In genomic region chr5:8947423-8948110, GRCm38 (mm10) we compare ENCODE assay signal across 22 mouse cellular contexts. TPM values are rescaled to one million over a fixed set of nuclear protein-coding genes. Genes with fewer than 3 reads are reported as not detected.
DNase-seq lines count a peak whose midpoint lies in the region; ATAC-seq and TF ChIP-seq lines count a peak whose summit lies in the region.
"Had no signal": no experiment of that assay in that cellular context is flagged by ENCODE, and none has a peak within 500 bp of the region (broad histone marks: within the 10 kb centered on the region; RNA-seq: fewer than 3 reads in every experiment).

No protein-coding gene starts in this region.

- H3K4me1 ChIP-seq in liver, adult 2 months (ENCODE audit: control insufficient read depth, insufficient read depth, low read length) = peaks cover 6% of the 10 kb centered on the region; the same call in 1 of the 2 replicates
- H3K4me1 ChIP-seq in liver, embryonic 12.5 days = no peaks in the 10 kb centered on the region
- no peaks in the 10 kb centered on the region for H3K4me1 ChIP-seq in liver, embryonic 14.5 days (replicated peaks; ENCODE audit: control insufficient read depth in 2 of 2, insufficient read depth in 2 of 2, low read length in 1 of 2)
- no peaks in the 10 kb centered on the region for H3K4me1 ChIP-seq in kidney, adult 2 months (ENCODE audit: control insufficient read depth, insufficient read depth, low read length)
- H3K4me1 ChIP-seq: embryonic facial prominence, embryonic 12.5 days; limb, embryonic 15.5 days; neural tube, embryonic 13.5 days had no signal

- no peaks in the 10 kb centered on the region for H3K9me3 ChIP-seq in liver, embryonic 12.5 days (replicated peaks)
- no peaks in the 10 kb centered on the region for H3K9me3 ChIP-seq in liver, embryonic 14.5 days (ENCODE audit: control insufficient read depth, low read length)
- H3K9me3 ChIP-seq: embryonic facial prominence, embryonic 12.5 days; limb, embryonic 15.5 days; midbrain, embryonic 10.5 days; neural tube, embryonic 13.5 days had no signal

- no peaks in the 10 kb centered on the region for H3K79me2 ChIP-seq in liver, adult 2 months (ENCODE audit: control insufficient read depth, insufficient read depth, low read length)

- TF ChIP-seq POLR2A in liver, adult 2 months (IDR thresholded peaks at IDR 0.05; ENCODE audit: extremely low read depth, insufficient read depth, low read length) = no peak
- no peak for TF ChIP-seq POLR2A in kidney, adult 2 months (IDR thresholded peaks at IDR 0.05; ENCODE audit: low read depth, low read length)

- no peak overlapping the region for H3K4me3 ChIP-seq in liver, adult 2 months (ENCODE audit: insufficient read depth, low read depth, low read length)
- H3K4me3 ChIP-seq in liver, embryonic 12.5 days = no peak overlapping the region
- no peak overlapping the region for H3K4me3 ChIP-seq in liver, embryonic 14.5 days (ENCODE audit: insufficient read depth in 1 of 2, low read depth in 2 of 2, low read length in 2 of 2)
- no peak overlapping the region for H3K4me3 ChIP-seq in kidney, adult 2 months (ENCODE audit: insufficient read depth, low read depth, low read length)
- H3K4me3 ChIP-seq: embryonic facial prominence, embryonic 12.5 days; limb, embryonic 15.5 days; midbrain, embryonic 10.5 days; myocyte; neural tube, embryonic 13.5 days had no signal

- WGBS in liver, adult 2 months = 49% methylated on average over 4 of the region's 4 CpGs
- 71% methylated on average over 4 of the region's 4 CpGs for WGBS in liver, embryonic 12.5 days (ENCODE audit: insufficient replicate concordance)
- WGBS in liver, embryonic 14.5 days (ENCODE audit: insufficient replicate concordance) = 72% methylated on average over 4 of the region's 4 CpGs
- 54% methylated on average over 4 of the region's 4 CpGs for WGBS in kidney, adult 2 months

- no peak for TF ChIP-seq CTCF in liver, adult 2 months (IDR thresholded peaks at IDR 0.05; ENCODE audit: low read depth, low read length)
- TF ChIP-seq CTCF in liver, embryonic 14.5 days (IDR thresholded peaks at IDR 0.05; ENCODE audit: low read depth) = no peak
- no peak for TF ChIP-seq CTCF in kidney, adult 2 months (conservative IDR thresholded peaks at IDR 0.05; ENCODE audit: insufficient read depth, insufficient read length, low read depth, low read length)

- peaks cover 62% of the 10 kb centered on the region for H3K36me3 ChIP-seq in liver, adult 2 months (ENCODE audit: control insufficient read depth, insufficient read depth, low read length)
- H3K36me3 ChIP-seq in liver, embryonic 12.5 days = peaks cover 74% of the 10 kb centered on the region
- H3K36me3 ChIP-seq in liver, embryonic 14.5 days (replicated peaks; ENCODE audit: control insufficient read depth, insufficient read depth, low read depth) = peaks cover 52% of the 10 kb centered on the region
- H3K36me3 ChIP-seq in kidney, adult 2 months (ENCODE audit: control insufficient read depth, insufficient read depth, low read length) = no peaks in the 10 kb centered on the region
- H3K36me3 ChIP-seq: embryonic facial prominence, embryonic 12.5 days; limb, embryonic 15.5 days; midbrain, embryonic 10.5 days; neural tube, embryonic 13.5 days had no signal

- peak overlapping the region; percentile 65 for H3K27ac ChIP-seq in liver, adult 2 months (replicated peaks; ENCODE audit: insufficient read depth, low read depth, low read length)
- no peak overlapping the region for H3K27ac ChIP-seq in liver, embryonic 12.5 days
- no peak overlapping the region for H3K27ac ChIP-seq in liver, embryonic 14.5 days
- no peak overlapping the region for H3K27ac ChIP-seq in kidney, adult 2 months (ENCODE audit: insufficient read depth, low read depth, low read length)
- H3K27ac ChIP-seq: embryonic facial prominence, embryonic 12.5 days; limb, embryonic 15.5 days; midbrain, embryonic 10.5 days; neural tube, embryonic 13.5 days had no signal

- TF ChIP-seq EP300 in liver, embryonic 14.5 days (IDR thresholded peaks at IDR 0.05; ENCODE audit: low read depth) = no peak

- H3K9ac ChIP-seq in liver, adult 2 months (ENCODE audit: low read depth, low read length) = no peak overlapping the region
- no peak overlapping the region for H3K9ac ChIP-seq in liver, embryonic 12.5 days
- H3K9ac ChIP-seq in liver, embryonic 14.5 days (replicated peaks) = no peak overlapping the region
- H3K9ac ChIP-seq: embryonic facial prominence, embryonic 12.5 days; forebrain, postnatal 0 days; limb, embryonic 15.5 days; neural tube, embryonic 13.5 days had no signal

- H3K4me2 ChIP-seq in liver, embryonic 12.5 days = no peak overlapping the region
- no peak overlapping the region for H3K4me2 ChIP-seq in liver, embryonic 14.5 days (ENCODE audit: low read depth)
- H3K4me2 ChIP-seq: embryonic facial prominence, embryonic 12.5 days; heart, embryonic 11.5 days; limb, embryonic 15.5 days; neural tube, embryonic 13.5 days had no signal

- no peak for ATAC-seq in liver, embryonic 12.5 days
- ATAC-seq in liver, embryonic 14.5 days (ENCODE audit: insufficient read depth) = no peak
- ATAC-seq: forebrain, postnatal 0 days; hindbrain, embryonic 16.5 days had no signal

- peak; percentile 94 for DNase-seq in liver, adult 2 months (ENCODE audit: extremely low read depth, low read depth, low spot score)
- peak; percentile 13 for DNase-seq in gonadal fat pad, adult 2 months (ENCODE audit: low read depth)
- peak in 2 of 3 experiments; percentile 12 to 24 for DNase-seq in liver, embryonic 14.5 days (ENCODE audit: low read depth in 3 of 3, low spot score in 3 of 3)
- peak; percentile 76 for DNase-seq in retina, postnatal 1 day
- no peak for DNase-seq in ovary, postnatal 14 days (ENCODE audit: low spot score)
- DNase-seq in kidney, adult 2 months = no peak
- DNase-seq: adrenal gland, postnatal 36 days; cerebellum, adult 11-12 months; cerebellum, postnatal 14 days; forebrain, postnatal 0 days; kidney, adult 11 months; left cerebral cortex, postnatal 4 days; lung, postnatal 10 days had no signal

- H3K27me3 ChIP-seq in liver, adult 2 months (ENCODE audit: control insufficient read depth, insufficient read depth, low read length) = no peaks in the 10 kb centered on the region
- H3K27me3 ChIP-seq in liver, embryonic 12.5 days (replicated peaks) = no peaks in the 10 kb centered on the region
- no peaks in the 10 kb centered on the region for H3K27me3 ChIP-seq in liver, embryonic 14.5 days (ENCODE audit: control insufficient read depth, insufficient read depth, low read length)
- H3K27me3 ChIP-seq in kidney, adult 2 months (replicated peaks; ENCODE audit: control insufficient read depth, insufficient read depth, low read length) = no peaks in the 10 kb centered on the region
- H3K27me3 ChIP-seq: embryonic facial prominence, embryonic 12.5 days; limb, embryonic 15.5 days; neural tube, embryonic 13.5 days had no signal

RNA-seq across cellular contexts. Expression of gene Crot, which starts 49.6 kb away (rescaled TPM):
- 480 and 523 TPM in 2 replicates for total RNA-seq in liver, adult 2 months (2014; rRNA removed)
- 152 and 154 TPM in 2 replicates for polyA plus RNA-seq in liver, adult 2 months (2012; rRNA removed)
- polyA plus RNA-seq in liver, embryonic 12.5 days (2016; fragmentation: Nextera tagmentation; extraction: Ambion mirVana) = 30.1 and 31.4 TPM in 2 replicates
- 22.1 and 22.9 TPM in 2 replicates for polyA plus RNA-seq in gonadal fat pad, adult 2 months (2012; rRNA removed)
- polyA plus RNA-seq in liver, embryonic 14.5 days (2012; rRNA removed) = 11.1 and 19.7 TPM in 2 replicates
- polyA plus RNA-seq in liver, embryonic 14.5 days (2014; fragmentation: Nextera tagmentation; extraction: Ambion mirVana) = 49.9 and 51.6 TPM in 2 replicates
- 39.7 and 43.5 TPM in 2 replicates for polyA plus RNA-seq in kidney, adult 2 months (2012; rRNA removed)

RNA-seq across cellular contexts. Expression of gene Abcb4, which starts 54.0 kb away (rescaled TPM):
- 164 and 202 TPM in 2 replicates for total RNA-seq in liver, adult 2 months (2014; rRNA removed)
- polyA plus RNA-seq in liver, adult 2 months (2012; rRNA removed) = 66.9 and 77.2 TPM in 2 replicates
- polyA plus RNA-seq in liver, embryonic 12.5 days (2016; fragmentation: Nextera tagmentation; extraction: Ambion mirVana) = 37.8 and 40.1 TPM in 2 replicates
- polyA plus RNA-seq in gonadal fat pad, adult 2 months (2012; rRNA removed) = 0.15 and 0.24 TPM in 2 replicates
- 15.7 and 25.1 TPM in 2 replicates for polyA plus RNA-seq in liver, embryonic 14.5 days (2012; rRNA removed)
- polyA plus RNA-seq in liver, embryonic 14.5 days (2014; fragmentation: Nextera tagmentation; extraction: Ambion mirVana) = 27.1 and 31.8 TPM in 2 replicates
- polyA plus RNA-seq in kidney, adult 2 months (2012; rRNA removed) = 0.15 and 0.33 TPM in 2 replicates
- total RNA-seq: ES-E14 had no signal

Comparison
In these comparisons a context has a peak if more than half of its experiments do, and no peak if none do; other contexts are left out.
1. DNase-seq: peak in liver, adult 2 months (single experiment), gonadal fat pad, adult 2 months (single experiment), liver, embryonic 14.5 days (2 of 3) and retina, postnatal 1 day (single experiment); none in ovary, postnatal 14 days (single experiment) and kidney, adult 2 months (single experiment).
2. RNA of gene Abcb4, which starts 54.0 kb away (polyA plus RNA-seq): 66.9 to 77.2 TPM in liver, adult 2 months, 37.8 to 40.1 TPM in liver, embryonic 12.5 days and 15.7 to 31.8 TPM in liver, embryonic 14.5 days; 0.15 to 0.33 TPM in kidney, adult 2 months and 0.15 to 0.24 TPM in gonadal fat pad, adult 2 months; every median in the first group is over 10 times any median in the second.